Mouse (Mus musculus): ENCODE data around the gene Kbtbd7.
"Not testable (repeated sequence)": the region's sequence is repeated elsewhere in the genome, so short reads cannot be mapped to it uniquely, and the experiment has no call there.

Kbtbd7 gene

GRCm38 (mm10) chr14:79451681-79452590, 25.6 kb downstream of the Kbtbd7 start, which contains the start of gene Kbtbd6:
Gene Kbtbd6, plus strand, starts transcription at chr14:79451835.
- DNase-seq: peak; percentile 82 to 87

- not testable (repeated sequence) for DNase-seq
Observed at GRCm38 (mm10) chr14:79452591-79452934, 26.3 kb downstream of the Kbtbd7 start.

- no peak for DNase-seq
Observed at GRCm38 (mm10) chr14:79460401-79460800, 34.1 kb downstream of the Kbtbd7 start.

GRCm38 (mm10) chr14:79460988-79461387, 34.7 kb downstream of the Kbtbd7 start:
- DNase-seq: no peak

GRCm38 (mm10) chr14:79465623-79466022, 39.3 kb downstream of the Kbtbd7 start:
- DNase-seq: no peak

- DNase-seq: peak; percentile 84 to 86
Observed at GRCm38 (mm10) chr14:79467621-79468020, 41.3 kb downstream of the Kbtbd7 start.

GRCm38 (mm10) chr14:79473384-79473783, 47.1 kb downstream of the Kbtbd7 start:
- no peak for DNase-seq
